Mouse (Mus musculus) adrenal gland (tissue): Measurements from ENCODE around the gene Hist1h1c.

Experiments used
- microRNA-seq, 2 experiments: library from miRNA; unstranded; fragments of <30 nt; microRNA quantifications; one replicate each; pipeline ENCODE4; 2019

Gene Hist1h1c

Small RNAs within 50 kb of the gene (microRNA-seq; reads per million reads assigned to microRNA genes)
- gene Gm44314, result 0 reads per million in 2 experiments
- 0 reads per million in 2 experiments for gene Gm44484
